Mouse (Mus musculus) neural tube, embryonic 11.5 days (tissue): Measurements from ENCODE around the gene Gtf3c2. TPM values are rescaled to one million over a fixed set of nuclear protein-coding genes. Genes with fewer than 3 reads are reported as not detected.

Experiments
- ATAC-seq: fragments of 200-750 bp; cut with Nextera tagmentation; 2 replicates; pipeline ENCODE4 v1.8.0; 2017; ENCODE audit warnings: moderate number of reproducible peaks, mild to moderate bottlenecking, moderate TSS enrichment, moderate library complexity; ENCODE audit not compliant: insufficient read depth, low FRiP score, low TSS enrichment
- DNase-seq: peaks from one replicate; pipeline ENCODE4 v3.0.0-alpha.2; 2015; ENCODE audit warnings: low spot score
- H3K27ac ChIP-seq: fragments of 300-500 bp; sonication (generic); 2 replicates; pipeline ENCODE4 v1.5.1; 2014; ENCODE audit warnings: low read depth, mild to moderate bottlenecking, low read length
- H3K27me3 ChIP-seq: fragments of 300-500 bp; sonication (generic); 2 replicates; pipeline ENCODE4 v1.6.1; 2014; ENCODE audit warnings: mild to moderate bottlenecking, low read length, mixed read lengths; ENCODE audit not compliant: control insufficient read depth, insufficient read depth
- H3K36me3 ChIP-seq: fragments of 300-500 bp; sonication (generic); 2 replicates; pipeline ENCODE4 v1.6.1; 2014; ENCODE audit warnings: mild to moderate bottlenecking, low read length, moderate library complexity, mixed read lengths; ENCODE audit not compliant: control insufficient read depth, insufficient read depth
- H3K4me1 ChIP-seq: fragments of 300-500 bp; sonication (generic); 2 replicates; pipeline ENCODE4 v1.6.1; 2014; ENCODE audit warnings: low read length, mixed read lengths; ENCODE audit not compliant: control insufficient read depth, insufficient read depth
- H3K4me2 ChIP-seq: fragments of 300-500 bp; sonication (generic); 2 replicates; pipeline ENCODE4 v1.6.1; 2014; ENCODE audit warnings: low read depth, mild to moderate bottlenecking, moderate library complexity
- H3K4me3 ChIP-seq: fragments of 300-500 bp; sonication (generic); 2 replicates; pipeline ENCODE4 v1.5.1; 2014; ENCODE audit warnings: low read depth, low read length
- H3K9ac ChIP-seq: fragments of 300-500 bp; sonication (generic); 2 replicates; pipeline ENCODE4 v1.6.1; 2014; ENCODE audit warnings: mild to moderate bottlenecking, low read length
- H3K9me3 ChIP-seq: fragments of 300-500 bp; sonication (generic); 2 replicates; pipeline ENCODE4 v1.6.1; 2016; ENCODE audit warnings: low read length; ENCODE audit not compliant: control insufficient read depth
- WGBS: fragments of 180-500 bp; shearing (Covaris S2); extraction: QIAGEN DNeasy Blood & Tissue Kit; methylation state at CpG from one replicate; pipeline ENCODE4 v1.1.7; 2014; 5-methylcytosine and 5-hydroxymethylcytosine counted together
- polyA plus RNA-seq: library from polyadenylated mRNA; unstranded; fragments of >200 nt; fragmentation: Nextera tagmentation; extraction: Ambion mirVana; gene quantifications from 2 replicates; pipeline ENCODE4 v1.2.1, GENCODE M21; 2014

Gtf3c2 gene
- polyA plus RNA-seq, 1 experiment from 2014 or later: 89.0 TPM

DNA sequence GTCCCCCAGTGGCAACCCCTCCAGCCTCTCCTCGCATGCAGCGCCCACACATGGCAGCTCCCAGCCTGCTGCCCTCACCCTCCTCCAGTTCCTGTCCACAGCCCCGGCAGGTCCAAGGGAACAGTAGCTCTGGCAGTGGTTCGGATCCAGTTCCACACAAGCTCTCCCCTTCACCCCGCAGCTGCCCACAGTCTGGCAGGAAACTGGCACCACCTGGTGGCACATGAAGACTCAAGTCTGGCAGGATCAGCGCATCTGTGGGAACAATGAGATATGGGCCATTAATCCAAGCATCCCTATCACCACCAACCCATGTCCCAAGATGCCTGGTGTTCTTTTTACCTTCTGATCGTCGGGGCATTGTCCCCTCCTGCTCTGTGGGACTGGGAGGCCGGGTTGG, 19.9 kb upstream of the Gtf3c2 start:
- Histone ChIP-seq H3K4me3 (peak overlapping the region; percentile 12; the same call in 1 of the 2 replicates), H3K4me1 (peaks cover 14% of the 10 kb centered on the region; the same call in 1 of the 2 replicates), H3K9me3 (peaks cover 5% of the 10 kb centered on the region), H3K36me3 (peaks cover 37% of the 10 kb centered on the region), H3K4me2 (no peak overlapping the region), H3K27me3 (no peaks in the 10 kb centered on the region), H3K27ac (no peak overlapping the region; the same call in 1 of the 2 replicates), H3K9ac (no peak overlapping the region)
- no peak for DNase-seq
- ATAC-seq: no peak
- 87% methylated on average over 9 of the region's 9 CpGs for WGBS

DNA sequence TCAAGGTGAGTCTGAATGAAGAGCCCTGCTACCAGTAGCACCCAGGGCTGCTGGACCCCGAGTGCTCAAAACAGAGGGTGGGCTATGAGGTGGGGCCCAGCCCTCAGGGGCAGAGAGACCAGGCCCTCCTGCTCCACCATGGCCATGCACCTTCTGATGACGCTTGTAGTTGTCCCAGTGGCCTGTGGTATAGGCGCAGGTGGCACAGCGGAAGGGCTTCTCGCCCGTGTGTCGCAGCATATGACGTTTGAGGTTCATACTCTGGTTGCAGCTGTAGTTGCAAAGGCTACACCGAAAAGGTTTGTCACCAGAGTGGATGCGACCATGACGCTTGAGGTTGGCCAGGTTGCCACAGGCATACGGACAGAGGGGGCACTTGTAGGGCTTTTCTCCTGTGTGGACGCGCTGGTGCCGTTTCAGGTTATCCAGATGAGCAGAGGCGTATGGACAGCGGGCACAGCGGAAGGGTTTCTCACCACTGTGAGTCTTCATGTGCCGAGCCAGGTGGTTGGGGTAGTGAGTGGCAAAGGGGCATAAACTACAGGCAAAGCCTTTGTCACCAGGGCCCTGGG, 19.5 kb upstream of the Gtf3c2 start:
- Histone ChIP-seq H3K27ac (no peak overlapping the region; the same call in 1 of the 2 replicates), H3K4me2 (no peak overlapping the region), H3K9ac (no peak overlapping the region), H3K4me3 (no peak overlapping the region), H3K27me3 (no peaks in the 10 kb centered on the region), H3K36me3 (peaks cover 37% of the 10 kb centered on the region), H3K9me3 (peaks cover 5% of the 10 kb centered on the region), H3K4me1 (peaks cover 14% of the 10 kb centered on the region)
- 94% methylated on average over 19 of the region's 19 CpGs for WGBS
- DNase-seq (no peak), ATAC-seq (no peak)

DNA sequence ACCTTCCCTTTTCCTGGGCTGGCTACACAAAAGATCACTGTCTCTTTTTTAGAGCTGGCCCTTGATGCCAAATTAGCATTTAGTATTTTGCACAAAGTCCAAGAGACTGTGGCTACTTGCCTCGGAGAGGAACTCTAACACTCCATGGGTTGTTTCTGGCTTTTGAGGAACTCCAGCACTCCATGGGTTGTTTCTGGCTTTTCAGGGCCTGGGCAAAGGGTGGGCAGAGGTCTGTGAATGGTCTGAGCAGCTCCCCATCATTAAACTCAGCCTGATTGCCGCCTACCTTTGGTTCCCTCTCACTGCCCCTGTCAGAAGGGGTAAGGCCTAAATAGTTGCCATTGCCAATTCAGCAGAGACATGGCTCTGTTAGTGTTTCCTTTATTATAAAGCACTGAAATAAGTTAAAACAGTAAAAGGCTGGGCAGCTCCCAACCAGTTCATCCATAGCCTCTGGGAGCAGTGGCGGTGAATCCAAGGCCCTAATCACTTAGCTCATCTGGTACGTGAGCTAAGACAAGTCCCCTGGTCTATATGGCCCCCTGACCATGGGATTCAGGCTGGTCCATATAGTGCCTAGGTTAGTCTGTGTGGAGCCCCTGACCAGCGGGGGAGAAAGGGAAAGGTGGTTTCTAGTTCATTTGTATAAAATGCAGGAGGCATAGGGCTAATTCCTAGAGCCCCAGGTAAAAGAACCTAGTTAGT, 18.8 kb upstream of the Gtf3c2 start:
- Histone ChIP-seq H3K4me1 (peaks cover 20% of the 10 kb centered on the region), H3K9ac (no peak overlapping the region), H3K9me3 (peaks cover 5% of the 10 kb centered on the region), H3K27ac (no peak overlapping the region), H3K36me3 (peaks cover 37% of the 10 kb centered on the region), H3K4me3 (no peak overlapping the region), H3K27me3 (no peaks in the 10 kb centered on the region), H3K4me2 (no peak overlapping the region)
- WGBS: 86% methylated on average over 5 of the region's 5 CpGs
- no peak for DNase-seq
- no peak for ATAC-seq

DNA sequence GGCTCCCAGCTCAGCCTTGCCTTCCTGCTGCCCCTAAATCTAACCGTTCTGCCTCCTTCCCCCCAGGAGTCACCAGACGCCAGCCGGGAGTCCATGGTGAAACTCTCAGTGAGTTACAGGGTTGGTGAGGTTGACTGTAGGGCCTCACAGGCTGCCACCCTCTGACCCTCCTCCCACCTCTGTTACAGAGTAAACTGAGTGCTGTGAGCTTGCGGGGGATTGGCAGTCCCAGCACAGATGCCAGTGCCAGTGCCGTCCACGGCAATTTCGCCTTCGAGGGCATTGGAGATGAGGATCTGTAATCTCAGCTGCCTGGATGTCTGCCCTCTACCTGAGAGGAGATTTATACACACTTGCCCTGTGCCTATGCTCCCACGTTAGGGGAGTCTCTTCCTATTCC, 18.2 kb upstream of the Gtf3c2 start:
- WGBS: 93% methylated on average over 9 of the region's 9 CpGs
- Histone ChIP-seq H3K9me3 (peaks cover 5% of the 10 kb centered on the region), H3K27me3 (no peaks in the 10 kb centered on the region), H3K4me2 (no peak overlapping the region), H3K4me3 (no peak overlapping the region), H3K36me3 (peaks cover 35% of the 10 kb centered on the region), H3K9ac (no peak overlapping the region), H3K4me1 (peaks cover 20% of the 10 kb centered on the region), H3K27ac (no peak overlapping the region)
- DNase-seq (no peak), ATAC-seq (no peak)

DNA sequence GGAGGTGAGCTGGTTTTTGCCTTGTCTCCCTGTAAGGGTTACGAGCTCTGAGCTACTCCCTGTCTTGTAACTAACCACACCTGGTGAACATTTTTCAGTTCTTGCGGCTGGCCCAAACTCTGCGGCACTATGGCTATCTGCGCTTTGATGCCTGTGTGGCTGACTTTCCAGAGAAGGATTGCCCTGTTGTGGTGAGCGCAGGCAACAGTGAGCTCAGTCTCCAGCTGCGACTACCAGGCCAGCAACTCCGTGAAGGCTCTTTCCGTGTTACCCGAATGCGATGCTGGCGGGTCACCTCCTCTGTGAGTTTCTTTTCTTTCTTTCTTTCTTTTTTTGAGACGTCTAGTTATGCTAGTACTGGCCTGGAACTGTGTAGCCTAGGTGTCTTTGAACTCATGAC, 17.1 kb upstream of the Gtf3c2 start:
- Histone ChIP-seq H3K36me3 (peaks cover 30% of the 10 kb centered on the region), H3K27ac (no peak overlapping the region), H3K4me2 (no peak overlapping the region), H3K9ac (no peak overlapping the region), H3K27me3 (no peaks in the 10 kb centered on the region), H3K4me3 (no peak overlapping the region), H3K9me3 (peaks cover 5% of the 10 kb centered on the region), H3K4me1 (peaks cover 15% of the 10 kb centered on the region)
- 91% methylated on average over 12 of the region's 12 CpGs for WGBS
- ATAC-seq: no peak
- no peak for DNase-seq

DNA sequence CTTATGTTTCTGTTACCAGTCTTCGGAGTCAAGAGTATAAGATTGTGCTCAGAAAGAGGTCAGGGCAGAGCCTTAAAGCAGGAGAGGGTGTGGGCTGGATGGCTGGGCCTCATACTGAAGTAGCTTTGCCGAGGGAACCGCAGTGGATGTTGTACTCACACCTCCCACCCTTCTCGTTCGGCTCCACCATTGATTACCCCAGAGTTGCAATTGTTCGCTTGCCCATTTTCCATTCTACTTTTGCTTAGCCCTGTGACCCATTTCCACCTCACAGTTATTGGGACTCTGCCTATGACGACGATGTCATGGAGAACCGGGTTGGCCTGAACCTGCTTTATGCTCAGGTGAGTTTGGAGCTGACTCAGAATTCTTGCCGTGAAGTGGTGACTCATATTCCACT, 16.3 kb upstream of the Gtf3c2 start:
- H3K9me3 ChIP-seq: peaks cover 5% of the 10 kb centered on the region
- H3K4me3 ChIP-seq: no peak overlapping the region
- H3K27me3 ChIP-seq: no peaks in the 10 kb centered on the region
- no peak for DNase-seq
- H3K9ac ChIP-seq: no peak overlapping the region
- H3K27ac ChIP-seq: no peak overlapping the region
- WGBS: 91% methylated on average over 10 of the region's 10 CpGs
- peaks cover 30% of the 10 kb centered on the region for H3K36me3 ChIP-seq
- ATAC-seq: no peak
- H3K4me2 ChIP-seq: no peak overlapping the region
- H3K4me1 ChIP-seq: peaks cover 18% of the 10 kb centered on the region

DNA sequence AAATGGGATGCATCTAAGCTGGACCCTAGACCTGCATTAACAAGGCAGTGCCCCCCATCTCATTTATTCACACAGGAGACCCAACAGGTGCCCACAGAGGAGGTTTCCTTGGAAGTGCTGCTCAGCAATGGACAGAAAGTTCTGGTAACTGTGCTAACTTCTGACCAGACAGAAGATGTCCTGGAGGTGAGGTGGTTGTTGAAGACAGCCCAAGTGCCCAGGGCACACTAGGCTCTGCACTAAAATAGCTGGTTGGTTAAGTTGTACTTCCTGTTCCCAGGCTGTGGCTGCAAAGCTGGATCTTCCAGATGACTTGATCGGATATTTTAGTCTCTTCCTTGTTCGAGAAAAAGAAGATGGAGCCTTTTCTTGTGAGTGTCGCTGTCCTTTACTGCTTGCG, 15.7 kb upstream of the Gtf3c2 start:
- no peak overlapping the region for H3K4me3 ChIP-seq
- 93% methylated on average over 4 of the region's 4 CpGs for WGBS
- no peak for DNase-seq
- H3K9ac ChIP-seq: no peak overlapping the region
- H3K4me1 ChIP-seq: peaks cover 16% of the 10 kb centered on the region
- H3K9me3 ChIP-seq: peaks cover 5% of the 10 kb centered on the region
- H3K27ac ChIP-seq: no peak overlapping the region
- H3K4me2 ChIP-seq: no peak overlapping the region
- no peaks in the 10 kb centered on the region for H3K27me3 ChIP-seq
- peaks cover 30% of the 10 kb centered on the region for H3K36me3 ChIP-seq
- no peak for ATAC-seq

DNA sequence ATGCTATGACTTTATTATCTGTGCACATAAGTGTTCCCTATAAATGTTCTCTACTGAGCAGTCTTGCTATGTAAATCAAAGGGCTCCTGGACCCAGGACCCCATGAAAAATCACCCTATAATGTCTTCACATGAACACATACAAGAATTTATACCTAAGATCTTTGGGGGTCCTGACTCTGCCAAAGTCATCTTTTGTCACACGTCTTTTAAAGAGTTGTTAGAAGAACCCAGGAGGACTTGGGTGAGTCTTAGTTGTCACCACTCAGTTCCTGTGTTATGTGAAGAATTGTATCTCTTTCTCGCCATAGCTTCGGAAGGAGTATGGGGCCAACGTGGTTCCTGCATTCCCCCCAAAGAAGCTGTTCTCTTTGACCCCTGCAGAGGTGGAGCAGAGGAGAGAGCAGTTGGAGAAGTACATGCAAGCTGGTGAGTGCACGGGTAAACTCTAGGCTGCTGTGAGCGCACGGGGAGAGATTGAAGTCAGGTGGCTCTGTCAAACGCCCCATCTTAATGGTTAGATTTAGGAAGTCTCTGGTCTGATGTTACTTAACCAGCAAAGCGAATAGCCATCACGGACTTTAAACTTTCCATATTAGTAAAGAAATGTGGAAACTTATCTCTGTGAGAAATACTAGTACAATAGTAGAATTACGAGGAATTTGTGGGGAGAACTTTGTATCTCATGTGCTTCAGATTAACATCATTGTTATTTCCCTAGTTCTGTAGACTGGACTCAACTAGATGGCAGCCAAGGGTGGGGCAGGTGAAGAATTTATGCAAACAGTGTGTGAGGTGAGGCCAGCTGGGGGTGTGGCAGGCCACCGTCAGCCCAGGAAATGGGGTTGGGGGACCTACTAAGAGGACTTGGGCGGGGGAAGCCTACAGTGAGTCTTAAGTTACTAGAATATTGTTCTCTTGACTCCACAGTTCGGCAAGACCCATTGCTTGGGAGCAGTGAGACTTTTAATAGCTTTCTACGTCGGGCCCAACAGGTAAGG, 14.8 kb upstream of the Gtf3c2 start:
- Histone ChIP-seq H3K4me1 (peaks cover 11% of the 10 kb centered on the region), H3K4me2 (peak overlapping the region; percentile 93), H3K9me3 (no peaks in the 10 kb centered on the region), H3K4me3 (peak overlapping the region; percentile 84), H3K27ac (no peak overlapping the region), H3K36me3 (peaks cover 31% of the 10 kb centered on the region), H3K9ac (no peak overlapping the region), H3K27me3 (no peaks in the 10 kb centered on the region)
- WGBS: 94% methylated on average over 16 of the region's 16 CpGs
- DNase-seq (no peak), ATAC-seq (no peak)
